Mouse (Mus musculus) lung, postnatal 10 days (tissue): Measurements from ENCODE around the gene Pfkfb3.
"Not testable (repeated sequence)": the region's sequence is repeated elsewhere in the genome, so short reads cannot be mapped to it uniquely, and the experiment has no call there.

Experiments
- DNase-seq: peaks from one replicate; pipeline ENCODE4 v3.0.0; 2021

Pfkfb3 gene

DNA sequence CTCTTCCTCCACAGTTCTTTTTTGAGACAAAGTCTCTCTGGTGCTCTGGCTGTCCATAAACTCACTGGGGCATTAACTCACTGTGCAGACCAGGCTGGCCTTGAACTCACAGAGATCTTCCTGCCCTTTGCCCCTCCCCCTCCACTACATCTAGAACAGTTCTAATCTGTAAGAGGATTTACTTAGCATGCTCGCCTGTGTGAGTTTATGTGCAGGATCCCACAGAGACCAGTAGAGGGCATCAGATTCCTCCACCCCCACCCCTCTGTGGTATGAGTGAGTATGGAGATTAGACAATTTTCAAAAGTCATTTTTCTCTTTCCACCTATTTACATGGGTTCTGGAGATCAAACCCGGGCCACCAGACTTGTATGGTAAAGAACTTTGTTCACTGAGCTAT is 6.3 kb downstream of the Pfkfb3 start:
- peak; percentile 33 for DNase-seq

DNA sequence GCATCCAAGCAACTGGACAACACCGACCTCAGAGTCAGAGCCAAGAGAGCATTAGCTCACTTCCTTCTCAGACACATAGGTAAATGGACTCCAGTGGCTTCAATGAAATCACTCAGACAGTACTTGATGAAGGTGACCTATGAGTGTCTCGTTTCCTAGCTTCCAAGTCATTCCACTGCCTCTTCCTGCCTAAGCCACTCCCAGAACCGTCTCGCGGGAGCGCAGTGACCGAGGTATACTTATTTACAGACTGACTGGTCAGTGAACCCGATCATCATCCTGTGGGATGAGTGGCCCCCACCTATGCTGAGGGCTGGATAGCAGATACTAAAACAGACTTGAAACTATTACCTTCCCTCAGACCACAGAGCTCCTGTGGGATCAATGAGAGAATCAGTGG is 7.8 kb downstream of the Pfkfb3 start:
- DNase-seq, result no peak

DNA sequence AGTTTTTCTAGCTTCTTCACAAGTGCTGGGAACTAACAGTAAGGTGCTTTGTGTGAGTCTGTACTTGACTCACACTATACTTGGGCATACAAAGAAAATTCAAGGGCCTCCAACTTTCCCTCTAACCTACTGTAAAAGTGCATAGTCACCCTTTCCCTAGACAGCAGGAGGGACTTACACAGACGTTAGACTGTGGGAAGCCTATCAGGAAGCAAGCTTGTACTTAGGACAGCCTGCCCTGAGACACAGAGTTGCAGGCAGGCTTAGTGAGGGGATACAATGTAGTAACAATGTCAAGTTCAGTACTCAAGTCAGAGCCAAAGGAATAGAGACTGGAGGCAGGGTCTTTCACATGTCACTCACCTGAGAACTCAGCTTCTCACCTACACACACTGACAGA is 8.5 kb downstream of the Pfkfb3 start:
- DNase-seq, result no peak

DNA sequence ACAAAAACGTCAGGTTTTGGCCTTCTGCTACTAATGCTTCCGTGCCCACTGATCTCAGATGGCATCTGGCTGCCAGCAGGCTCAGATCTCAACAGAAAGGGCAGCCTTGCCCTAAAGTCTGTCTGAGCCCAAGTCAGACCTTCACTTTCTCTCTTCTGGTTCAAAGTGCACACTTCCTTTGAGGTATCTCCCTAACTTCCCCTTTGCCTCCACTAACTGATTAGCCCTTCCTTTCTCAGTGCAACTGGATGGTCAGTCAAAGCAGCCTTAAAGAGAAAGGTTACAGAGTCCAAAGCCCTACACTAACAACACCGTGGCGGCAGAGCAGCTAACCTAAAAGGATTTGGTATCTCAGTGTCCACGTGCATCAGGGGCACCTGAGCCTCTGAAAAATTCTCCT is 9.5 kb downstream of the Pfkfb3 start:
- no peak for DNase-seq

DNA sequence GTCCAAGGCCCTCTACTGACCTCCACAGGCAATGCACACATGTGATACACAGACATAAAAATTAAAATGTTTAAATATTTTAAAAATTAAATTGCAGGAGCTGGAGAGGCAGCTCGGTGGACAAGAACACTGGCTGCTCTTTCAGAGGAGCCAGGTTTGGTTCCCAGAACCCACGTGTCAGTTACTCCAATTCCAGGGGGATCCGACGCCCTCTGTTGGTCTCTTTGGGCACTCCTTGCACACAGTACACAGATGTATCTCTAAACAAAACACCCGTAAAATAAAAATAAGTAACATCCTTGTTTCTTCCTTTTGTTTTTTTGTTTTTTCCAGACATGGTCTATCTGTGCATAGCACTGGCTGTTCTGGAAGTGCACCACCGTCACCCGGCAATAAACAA is 10.7 kb downstream of the Pfkfb3 start:
- no peak for DNase-seq

DNA sequence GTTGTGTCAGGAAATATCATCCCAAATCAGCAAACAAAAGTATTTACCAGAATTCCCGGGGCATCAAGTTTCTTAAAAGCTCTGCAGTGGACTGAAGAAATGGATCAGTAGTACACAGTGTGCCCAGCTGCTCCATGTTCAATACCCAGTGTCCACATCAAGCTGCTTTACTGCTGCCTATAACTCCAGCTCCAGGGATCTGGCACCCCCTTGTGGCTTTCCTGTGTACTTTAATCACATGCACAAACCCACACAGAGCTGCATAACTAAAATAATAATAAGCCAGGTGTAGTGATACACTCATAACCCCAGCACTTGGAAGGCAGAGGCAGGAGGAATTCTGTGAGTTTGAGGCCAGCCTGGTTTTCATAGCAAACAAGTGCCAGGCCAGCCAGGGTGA is 11.2 kb downstream of the Pfkfb3 start:
- peak; percentile 90 for DNase-seq

DNA sequence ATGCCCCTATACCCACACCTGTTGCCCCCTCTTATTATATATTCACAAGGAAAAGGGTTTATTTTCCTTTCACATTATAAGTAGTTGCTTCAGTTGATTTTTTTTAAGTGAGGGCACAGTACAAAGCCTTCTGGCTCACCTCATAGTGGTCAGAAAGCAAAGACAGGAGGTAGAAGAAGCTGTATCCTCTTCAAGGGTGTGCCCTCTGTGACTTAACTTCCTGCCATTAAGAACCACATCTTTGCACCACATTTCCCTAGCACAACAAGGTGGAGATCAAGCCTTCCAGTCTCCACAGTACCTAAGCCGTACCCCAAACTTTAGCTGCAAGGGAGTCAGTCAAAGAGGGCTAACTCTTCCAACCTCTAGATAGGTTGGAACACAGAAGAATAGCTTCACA is 11.8 kb downstream of the Pfkfb3 start:
- DNase-seq, result no peak

DNA sequence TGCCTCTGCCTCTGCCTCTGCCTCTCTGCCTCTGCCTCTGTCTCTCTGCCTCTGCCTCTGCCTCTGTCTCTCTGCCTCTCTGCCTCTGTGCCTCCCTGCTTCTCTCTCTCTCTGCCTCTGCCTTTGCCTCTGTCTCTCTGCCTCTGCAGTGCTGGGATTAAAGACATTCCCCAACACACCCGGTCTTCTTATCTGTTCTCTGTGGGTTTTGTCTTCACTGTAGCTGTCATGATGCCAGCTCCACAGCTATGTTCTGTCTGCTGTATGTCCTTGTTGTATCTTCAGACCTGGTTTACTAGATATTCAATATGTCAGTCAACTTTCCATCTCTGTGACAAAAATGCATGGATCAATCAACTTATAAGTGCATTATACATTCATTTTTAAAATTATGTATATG is 12.3 kb downstream of the Pfkfb3 start:
- not testable (repeated sequence) for DNase-seq

DNA sequence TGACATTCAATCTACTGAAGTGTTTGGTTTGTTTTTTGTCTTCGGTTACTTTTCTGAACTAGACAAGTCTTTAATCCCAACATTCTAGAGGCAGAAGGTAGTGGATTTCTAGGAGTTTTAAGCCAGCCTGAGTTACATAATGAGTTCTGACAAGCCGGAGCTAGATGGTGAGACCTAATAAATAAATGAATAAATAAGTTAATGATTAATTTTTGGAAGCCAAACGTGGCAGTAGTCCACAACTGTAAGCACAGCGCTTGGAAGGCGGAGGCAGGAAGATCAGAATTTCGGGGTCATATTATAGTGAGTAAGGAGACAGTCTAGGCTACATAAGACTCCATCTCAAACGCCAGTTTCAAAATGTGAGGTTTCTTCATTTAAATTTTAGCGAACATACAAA is 17.9 kb downstream of the Pfkfb3 start:
- no peak for DNase-seq

DNA sequence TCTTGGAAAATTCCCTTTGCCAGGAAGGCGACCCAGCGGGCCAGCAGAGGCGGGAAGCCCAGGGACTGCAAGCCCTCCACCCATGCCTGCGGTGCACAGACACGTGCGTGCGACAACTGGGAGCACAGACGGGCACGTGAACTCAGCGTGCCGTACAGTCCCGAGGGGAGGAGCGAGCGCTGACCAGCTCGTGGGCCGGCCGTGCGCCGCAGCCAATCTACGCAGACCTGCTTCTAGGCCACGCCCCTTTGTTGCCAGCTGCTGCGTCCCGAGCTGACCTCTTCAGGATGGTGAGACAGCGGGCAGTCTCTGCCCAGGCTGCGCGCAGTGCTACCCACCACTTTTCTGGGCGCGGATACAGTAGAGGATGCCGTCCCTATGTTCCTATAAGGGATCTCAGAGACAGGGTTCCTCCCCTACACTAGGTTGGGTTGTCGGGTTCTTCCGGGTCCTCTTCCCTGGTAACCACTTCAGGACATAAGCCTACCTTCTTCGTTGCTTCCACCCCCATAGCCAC is 18.4 kb downstream of the Pfkfb3 start:
- peak; percentile 98 for DNase-seq

DNA sequence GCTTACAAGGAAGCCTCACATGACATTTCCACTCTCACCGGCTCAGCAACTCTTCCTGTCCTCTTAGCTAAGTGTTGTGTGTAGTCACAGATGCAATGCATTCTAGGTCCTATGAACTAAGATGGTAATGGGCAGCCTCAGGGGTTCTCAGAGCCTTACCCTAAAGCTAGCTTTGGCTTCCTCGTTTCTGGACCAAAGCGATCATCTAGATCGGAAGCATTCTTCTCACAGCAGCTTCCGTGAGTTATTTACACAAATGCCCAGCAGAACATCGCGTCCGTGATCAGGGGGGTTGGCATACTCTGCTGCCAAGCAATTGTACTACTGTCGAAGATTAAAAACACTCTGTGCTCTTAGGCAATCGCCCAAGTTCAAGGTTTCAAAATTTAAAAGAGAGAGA is 19.1 kb downstream of the Pfkfb3 start:
- peak; percentile 77 for DNase-seq

DNA sequence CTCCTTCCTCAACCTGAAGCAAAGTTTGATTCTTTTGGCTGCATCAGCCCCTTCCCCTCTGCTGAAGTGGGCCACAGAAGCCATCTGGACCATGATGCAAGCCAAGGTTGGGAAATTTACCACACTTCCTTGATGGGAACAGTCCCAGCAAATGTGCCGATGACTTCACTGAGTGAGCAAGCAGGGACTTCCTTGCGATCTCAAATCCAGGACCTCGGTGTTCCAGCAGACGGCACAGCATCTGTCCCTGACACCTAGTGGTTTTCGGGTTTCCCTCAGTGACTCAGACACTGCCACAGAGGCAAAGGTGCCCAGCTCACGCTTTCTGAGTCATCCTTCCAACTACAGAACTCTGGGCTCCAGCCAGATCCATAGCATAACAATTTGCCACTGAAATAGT is 23.8 kb downstream of the Pfkfb3 start:
- peak; percentile 65 for DNase-seq

DNA sequence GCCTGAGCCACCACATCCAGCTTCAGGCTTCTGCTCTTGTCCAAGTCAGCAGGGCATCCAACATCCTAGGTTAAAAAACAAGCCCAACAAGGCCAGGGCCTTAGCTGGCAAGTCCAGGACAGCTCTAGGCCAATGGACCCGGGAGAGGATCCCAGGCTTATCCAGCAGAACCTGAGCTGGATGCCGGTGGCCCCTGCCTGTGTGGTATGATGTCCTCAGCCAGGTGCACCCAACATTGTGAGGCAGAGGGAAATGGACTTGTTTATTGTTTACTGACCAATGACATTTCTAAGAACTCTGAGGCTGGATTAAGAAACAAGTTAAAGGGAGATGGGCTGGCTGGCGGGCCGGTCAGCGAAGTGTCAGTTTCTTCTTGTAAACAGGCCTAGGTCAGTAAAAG is 27.8 kb downstream of the Pfkfb3 start:
- DNase-seq, result no peak

DNA sequence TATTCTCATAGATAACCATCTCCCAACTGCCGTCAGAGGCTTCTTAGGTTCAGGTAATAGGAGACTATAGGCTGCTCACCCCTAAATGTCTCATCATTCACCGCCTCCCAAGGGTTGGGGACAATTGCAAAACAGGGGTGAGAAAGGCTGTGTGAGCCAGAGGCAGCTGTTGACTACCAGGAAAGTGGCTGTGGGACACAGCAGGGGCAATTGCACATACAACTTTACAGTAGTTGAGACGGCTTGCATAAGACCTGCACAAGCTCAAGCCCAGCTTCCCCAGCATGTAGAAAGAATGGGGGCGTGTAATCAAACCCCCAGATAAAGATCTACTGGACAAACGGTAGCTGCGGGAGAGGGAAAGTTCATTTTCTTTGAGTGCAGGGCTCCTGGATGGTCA is 29.1 kb downstream of the Pfkfb3 start:
- peak; percentile 10 for DNase-seq

DNA sequence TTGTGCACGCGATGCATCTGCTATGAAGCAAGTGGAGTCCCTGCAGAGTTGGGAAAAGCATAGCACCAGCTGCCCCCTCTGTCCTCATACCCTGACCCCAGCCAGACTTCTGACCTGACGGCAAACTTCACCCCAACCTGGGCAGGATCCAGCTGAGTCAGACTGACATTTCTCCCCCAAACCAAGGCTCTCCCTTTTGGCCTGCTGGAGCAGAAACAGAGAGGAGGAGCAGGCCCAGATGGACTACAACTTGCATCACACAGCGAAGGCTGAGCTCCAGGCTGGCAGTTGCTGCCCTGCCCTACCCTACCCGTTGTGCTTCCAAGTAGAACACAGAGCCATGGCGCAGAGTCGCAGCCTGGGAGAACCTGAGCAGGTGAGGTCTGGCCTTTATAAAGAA is 32.1 kb downstream of the Pfkfb3 start:
- DNase-seq, result peak; percentile 56

DNA sequence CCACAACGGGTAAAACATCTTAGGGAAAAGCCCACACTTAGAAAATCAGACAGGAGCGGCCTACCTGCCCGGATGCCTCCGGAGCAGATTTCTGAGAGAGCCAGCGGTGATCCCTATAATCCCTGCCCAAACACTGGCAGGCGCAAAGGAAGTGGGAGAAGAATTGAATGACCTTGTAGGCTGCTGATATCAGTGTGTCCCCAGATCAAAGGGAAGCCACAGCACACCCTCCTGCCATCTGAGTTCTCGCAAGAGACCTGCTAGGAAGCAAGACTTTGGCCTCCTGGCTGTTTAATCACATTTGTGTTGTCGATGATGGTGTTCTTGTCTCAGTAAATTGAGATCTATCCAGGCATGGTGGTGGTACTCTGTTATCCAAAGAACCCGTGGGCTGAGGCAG is 33.1 kb downstream of the Pfkfb3 start:
- DNase-seq, result no peak

DNA sequence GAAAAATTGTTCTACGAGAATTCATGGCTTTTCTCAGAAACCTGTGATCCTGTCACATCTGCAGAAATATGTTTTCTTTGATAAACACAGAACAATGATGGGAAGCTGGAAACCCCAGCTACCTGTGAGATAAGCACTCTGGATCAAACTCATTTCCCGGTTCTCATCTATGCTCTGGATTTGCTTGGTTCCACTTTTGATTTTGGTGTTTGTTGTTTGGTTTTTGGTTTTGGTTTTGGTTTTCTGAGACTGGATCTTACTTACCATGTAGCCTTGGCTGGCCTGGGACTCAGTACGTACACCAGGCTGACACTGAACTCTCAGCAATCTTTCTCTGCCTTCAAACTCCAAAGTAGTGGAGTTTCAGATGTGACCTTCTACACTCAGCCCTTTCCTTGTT is 38.0 kb downstream of the Pfkfb3 start:
- no peak for DNase-seq

DNA sequence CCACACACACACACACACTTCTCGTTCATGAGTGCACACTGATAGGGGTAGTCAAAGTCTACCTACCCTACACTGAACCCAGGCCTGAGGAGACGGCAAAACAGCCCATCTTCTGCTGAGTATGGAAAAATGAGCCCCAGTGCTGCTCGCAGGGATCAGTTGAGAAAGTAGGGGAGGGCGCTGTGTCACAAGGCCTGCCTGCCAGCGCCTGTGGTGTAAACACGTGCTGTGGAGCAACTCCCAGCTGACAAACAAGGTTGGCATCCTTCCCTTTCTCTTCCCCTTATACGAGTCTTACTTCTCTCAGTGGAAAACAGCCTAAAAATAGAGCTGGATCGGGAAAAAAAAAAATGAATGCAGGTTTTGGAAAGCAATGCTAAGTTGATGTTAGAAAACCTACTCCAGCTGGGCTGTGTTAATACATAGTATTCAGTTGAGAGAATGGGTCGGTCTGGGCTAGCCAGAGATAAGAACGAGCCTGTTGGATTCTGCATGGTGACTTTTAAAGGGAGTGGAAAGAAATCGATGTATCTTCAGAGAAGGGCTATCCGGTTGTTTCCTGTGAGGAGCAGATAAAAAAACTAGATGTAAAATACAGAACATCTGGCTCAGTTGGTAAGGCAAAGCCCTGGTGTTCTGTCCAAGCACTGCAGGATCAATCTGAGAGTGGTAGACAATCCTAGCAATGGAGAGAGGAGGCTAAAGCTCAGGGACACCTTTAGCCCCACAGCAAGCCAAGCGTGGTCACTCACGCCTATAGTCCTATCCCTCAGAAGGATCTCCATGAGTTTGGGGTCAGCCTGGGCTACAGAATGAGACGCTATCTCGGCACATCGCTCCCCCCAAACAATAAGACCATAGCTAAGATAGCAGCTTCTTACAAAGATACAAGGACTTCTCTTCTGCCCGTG is 40.6 kb downstream of the Pfkfb3 start:
- peak; percentile 84 for DNase-seq

DNA sequence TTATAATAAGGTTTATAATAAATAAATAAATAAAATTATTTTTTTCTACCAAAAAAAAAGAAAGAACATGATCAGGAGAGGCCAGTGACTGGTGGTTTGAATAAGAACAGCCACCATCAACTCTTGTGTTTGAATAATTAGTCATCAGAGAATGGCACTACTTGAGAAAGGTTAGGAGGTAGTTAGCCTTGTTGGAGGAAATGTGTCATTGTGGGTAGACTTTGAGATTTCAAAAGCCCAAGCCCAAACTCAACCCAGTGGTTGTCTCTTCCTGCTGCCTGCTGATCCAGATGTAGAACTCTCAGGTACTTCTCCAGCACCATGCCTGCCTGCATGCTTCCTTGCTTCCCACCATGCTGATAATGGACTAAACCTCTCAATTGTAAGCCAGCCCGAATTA is 41.8 kb downstream of the Pfkfb3 start:
- DNase-seq, result no peak

DNA sequence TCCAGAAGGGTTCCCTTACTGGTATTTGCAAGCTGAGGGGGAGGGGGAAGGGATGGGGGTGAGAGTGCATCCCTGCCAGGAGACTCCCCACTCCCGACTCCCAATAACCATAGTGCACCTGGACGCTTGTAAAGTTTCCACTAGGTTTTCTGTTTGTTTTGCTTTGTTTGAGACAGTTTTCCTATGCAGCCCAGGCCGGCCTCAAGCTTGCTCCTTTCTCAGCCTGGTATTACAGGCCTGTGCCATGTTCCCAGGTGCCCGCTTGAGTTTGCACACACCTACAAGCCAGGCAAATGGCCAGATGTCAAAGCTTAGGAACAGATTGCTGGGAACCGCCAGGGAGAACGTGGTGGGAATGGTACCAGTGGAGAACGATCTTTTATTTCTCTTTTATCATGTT is 50.1 kb downstream of the Pfkfb3 start:
- DNase-seq, result no peak

DNA sequence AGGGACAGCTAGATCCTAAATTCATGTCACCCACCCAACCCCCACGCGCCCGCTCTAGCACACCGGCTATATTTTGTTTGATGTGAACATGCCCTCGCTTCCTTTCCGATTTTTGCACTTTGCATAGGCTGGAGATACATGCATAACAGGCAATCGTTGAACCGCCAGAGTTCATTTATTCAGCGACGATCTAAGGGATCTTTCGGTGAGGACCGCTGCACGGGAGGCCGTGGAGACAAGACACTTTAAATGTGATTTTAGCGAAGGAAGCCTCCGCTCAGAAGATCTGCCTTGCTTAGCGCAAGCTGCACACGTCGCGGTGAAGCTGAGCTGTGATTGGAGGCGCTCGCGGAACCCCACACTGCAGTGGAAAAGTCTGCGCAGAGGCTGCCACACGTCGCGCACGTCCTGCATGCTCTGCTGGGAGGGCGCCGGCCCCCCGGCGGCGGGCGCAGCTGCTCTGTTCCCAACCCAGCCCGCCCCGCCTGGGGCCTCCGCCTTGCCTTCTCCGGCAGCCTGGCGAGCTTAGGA is 50.9 kb downstream of the Pfkfb3 start:
- peak; percentile 81 for DNase-seq

DNA sequence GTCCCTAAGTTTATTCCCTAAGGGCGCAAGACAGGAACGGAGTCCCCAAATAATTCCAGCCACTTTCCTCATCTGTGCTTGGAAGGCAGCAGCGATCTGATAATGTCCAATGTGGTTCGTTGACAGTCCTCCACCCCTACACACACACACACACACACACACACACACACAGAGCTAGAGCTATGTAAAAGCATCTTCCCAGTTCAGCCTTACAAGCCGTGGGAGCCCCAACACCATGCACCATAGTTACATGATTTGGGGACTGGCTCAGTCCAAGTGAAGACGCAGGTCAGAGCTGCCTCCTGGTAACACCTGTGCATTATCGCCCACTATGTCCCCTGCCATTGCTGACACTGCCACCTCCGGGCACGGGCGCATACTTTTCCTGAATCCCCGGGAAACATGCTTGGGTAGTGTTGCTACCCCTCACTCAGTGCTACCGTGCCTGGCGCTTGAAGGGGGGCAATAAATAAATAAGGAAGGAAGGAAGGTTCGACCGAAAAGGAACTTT is 51.6 kb downstream of the Pfkfb3 start:
- no peak for DNase-seq

DNA sequence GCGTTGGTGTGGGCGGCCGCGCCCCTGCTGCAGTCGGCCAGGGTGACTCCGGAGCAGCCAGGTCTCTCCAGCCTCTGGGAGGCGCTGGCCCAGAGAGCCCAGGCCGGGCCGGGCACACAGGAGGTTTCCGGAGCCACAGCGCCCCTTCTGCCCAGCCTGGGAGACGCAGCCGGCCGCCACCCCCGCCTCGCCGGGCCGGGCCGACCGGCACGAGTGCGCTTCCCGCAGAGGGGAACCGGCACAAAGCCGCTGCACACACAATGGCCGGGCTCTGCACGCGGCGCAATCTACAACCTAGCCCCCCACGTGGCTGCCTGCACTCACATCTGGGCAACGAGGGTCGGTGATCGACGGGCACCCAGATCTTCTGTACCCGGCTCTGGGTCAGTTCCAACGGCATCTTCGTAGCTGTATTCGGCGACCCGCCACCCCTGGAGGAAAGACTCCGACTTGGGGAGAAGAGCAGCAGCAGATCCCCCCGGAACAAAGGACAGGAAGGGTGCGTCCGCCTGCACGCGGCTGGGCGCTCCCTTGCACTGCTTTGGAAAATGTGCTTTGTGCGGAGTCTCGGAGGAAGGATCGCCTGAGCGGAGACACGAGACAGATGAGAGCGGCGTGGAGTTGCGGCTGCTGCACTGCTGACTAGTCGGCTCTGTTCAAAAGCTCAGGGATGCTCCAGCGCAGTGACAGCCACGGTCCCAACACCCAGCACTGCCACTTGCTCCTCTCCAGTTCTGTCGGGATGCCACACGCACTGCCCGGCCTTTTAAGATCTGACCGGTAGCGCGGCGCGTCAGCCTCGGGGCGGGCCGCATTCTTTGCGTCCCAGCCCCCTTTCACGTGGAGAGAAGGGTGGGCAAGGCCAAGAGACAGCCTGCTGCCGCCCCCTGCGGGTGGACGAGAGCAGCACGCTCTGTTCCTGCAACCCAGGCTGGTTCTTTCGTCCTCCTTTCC is 52.3 kb downstream of the Pfkfb3 start:
- peak; percentile 95 for DNase-seq
